Mouse (Mus musculus): ENCODE measurements around the gene Ehbp1l1.

Ehbp1l1 gene

DNA sequence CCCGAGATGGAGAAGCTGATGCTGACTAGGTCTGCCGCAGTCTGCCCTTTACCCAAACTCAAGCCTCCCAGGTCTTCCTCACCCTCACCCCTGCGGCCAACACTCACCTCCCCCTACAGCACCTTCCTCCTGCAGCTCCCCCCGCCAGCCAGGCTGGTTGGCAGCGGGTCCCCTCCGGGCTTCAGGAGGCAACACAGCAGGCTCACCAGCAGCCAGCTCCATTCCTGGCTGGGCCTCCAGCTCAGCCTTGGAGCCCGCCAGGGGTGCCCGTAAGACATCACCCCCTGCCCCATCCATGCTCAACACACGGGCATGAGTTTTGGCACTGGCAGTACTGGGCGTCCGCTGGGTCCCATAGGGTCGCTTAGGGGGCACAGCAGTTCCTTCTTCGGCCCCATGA lies 41.1 kb downstream of the Ehbp1l1 start:
- no peak for ATAC-seq (ENCODE audit: insufficient number of reproducible peaks, low FRiP score, low TSS enrichment)

DNA sequence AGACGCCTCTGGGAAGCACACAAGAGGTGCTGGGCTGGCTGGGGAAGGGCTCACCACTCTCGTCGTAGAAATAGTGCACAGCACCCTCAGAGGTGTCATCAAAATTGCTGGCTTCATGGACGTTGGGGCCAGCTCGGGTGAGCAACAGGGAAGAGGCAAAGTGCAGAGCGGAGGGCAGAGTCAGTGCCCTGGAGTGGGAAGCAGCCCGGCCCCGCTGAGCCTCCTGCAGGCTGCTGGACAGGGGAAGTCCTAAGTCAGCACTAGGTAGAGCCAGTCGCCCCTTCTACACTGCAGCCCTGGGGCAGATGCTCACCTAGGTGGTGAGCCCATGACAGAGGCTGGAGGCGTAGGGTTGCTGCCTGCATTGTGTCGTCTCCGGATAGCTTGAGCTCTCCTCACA lies 41.9 kb downstream of the Ehbp1l1 start:
- ATAC-seq (ENCODE audit: insufficient number of reproducible peaks, low FRiP score, low TSS enrichment): no peak

DNA sequence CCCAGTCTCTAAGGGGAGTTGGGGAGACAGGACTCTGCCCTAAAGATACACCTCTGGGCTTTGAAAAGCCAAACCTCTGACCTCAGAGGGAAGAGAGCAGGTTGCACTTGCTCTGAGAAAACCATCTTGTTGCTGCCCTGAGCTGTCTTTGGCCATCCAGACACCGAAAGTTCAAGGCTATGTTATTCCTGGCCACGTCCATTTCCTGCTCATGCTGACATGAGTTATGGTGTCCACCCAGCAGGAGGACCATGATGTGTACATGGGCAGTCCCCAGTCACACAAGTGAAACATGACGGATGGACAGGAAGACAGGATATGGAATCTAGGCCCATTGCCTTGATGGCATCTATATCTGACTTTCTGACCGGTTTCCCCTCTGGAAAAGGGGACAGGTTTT lies 45.7 kb downstream of the Ehbp1l1 start:
- no peak for ATAC-seq (ENCODE audit: insufficient number of reproducible peaks, low FRiP score, low TSS enrichment)

DNA sequence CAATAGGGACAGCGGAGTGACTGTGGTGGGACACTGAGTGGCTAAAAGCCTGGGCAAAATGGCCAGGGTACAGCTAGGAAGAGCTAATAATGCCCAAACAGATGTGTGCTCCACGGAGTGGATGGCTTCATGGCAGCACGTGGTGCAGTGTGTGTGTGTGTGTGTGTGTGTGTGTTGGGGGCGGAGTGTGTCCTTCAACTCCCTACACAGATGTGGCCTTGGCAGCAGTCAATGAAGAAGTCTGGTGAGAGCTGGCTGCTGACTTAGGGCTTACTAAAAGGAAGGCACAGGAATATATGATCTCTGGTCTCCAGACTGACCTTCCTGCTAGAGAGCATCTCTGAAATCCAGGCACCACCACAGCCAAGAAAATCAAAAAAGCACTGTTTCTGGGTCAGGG lies 57.7 kb downstream of the Ehbp1l1 start:
- ATAC-seq (ENCODE audit: insufficient number of reproducible peaks, low FRiP score, low TSS enrichment): no peak

DNA sequence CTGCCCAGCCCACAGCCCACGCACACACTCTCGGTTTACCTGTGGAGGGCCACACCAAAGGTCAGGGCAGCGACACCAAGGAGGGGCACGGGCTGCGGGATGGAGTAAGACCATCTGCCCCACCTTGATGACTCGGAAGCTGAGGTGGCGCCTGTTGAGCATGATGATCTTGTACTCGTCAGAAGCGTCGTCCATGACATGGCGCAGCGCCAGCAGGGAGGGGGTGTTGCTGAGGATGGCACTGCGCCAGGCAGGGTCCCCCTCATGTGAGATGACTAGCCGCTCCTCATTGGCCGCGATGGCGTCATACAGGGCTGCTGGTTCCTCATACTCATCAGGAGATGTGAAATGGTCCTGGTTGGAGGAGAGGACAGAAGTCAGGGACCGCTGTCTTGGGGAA lies 59.7 kb downstream of the Ehbp1l1 start:
- no peak for ATAC-seq (ENCODE audit: insufficient number of reproducible peaks, low FRiP score, low TSS enrichment)

DNA sequence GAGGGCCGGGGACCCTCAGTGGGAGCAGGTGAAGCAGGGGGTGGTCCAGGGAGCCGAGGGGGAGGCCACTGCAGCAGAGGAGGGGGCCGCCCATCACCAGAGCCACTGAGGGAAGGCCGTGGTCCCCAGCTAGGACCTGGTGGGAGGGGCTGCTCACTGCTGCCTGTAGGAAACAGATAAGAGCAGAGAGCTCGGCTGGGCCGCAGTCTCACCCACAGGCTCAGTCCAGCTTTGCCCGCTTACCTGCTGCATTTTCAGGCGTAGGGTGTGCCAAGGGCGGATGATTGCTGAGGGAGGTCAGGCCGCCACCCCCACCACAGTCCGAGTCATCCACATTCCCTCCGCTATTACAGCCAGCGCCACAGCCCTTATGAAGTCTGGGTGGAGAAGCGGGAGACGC lies 60.7 kb downstream of the Ehbp1l1 start:
- no peak for ATAC-seq (ENCODE audit: insufficient number of reproducible peaks, low FRiP score, low TSS enrichment)

DNA sequence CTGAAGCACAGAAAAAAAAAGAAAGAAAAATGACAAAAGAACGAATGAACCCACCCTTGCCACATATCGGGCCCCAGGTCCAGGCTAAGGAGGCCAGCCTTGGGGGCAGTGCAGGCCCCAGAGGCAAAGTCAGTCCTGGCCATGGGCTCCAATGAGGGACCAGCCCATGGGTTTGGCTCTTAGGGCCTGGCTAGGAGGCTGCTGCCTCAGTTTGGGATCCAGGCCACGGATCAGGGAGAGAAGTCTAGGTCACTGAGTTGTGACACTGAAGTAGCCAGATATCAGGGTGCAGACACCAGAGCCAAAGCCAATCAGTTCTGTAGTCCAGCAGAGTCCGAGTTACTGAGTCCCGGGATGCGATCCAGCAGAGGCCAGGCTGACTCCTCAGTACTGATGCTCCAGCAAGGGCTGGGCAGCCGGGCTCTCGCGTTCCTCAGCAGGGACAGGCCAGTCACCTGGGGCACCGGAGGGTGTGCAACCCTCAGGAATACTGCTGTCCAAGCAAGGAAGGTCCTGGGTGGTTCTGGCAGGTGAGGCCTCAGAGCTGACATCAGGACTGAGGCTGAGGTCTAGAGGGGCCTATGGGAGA lies 61.4 kb downstream of the Ehbp1l1 start:
- ATAC-seq (ENCODE audit: insufficient number of reproducible peaks, low FRiP score, low TSS enrichment): no peak

DNA sequence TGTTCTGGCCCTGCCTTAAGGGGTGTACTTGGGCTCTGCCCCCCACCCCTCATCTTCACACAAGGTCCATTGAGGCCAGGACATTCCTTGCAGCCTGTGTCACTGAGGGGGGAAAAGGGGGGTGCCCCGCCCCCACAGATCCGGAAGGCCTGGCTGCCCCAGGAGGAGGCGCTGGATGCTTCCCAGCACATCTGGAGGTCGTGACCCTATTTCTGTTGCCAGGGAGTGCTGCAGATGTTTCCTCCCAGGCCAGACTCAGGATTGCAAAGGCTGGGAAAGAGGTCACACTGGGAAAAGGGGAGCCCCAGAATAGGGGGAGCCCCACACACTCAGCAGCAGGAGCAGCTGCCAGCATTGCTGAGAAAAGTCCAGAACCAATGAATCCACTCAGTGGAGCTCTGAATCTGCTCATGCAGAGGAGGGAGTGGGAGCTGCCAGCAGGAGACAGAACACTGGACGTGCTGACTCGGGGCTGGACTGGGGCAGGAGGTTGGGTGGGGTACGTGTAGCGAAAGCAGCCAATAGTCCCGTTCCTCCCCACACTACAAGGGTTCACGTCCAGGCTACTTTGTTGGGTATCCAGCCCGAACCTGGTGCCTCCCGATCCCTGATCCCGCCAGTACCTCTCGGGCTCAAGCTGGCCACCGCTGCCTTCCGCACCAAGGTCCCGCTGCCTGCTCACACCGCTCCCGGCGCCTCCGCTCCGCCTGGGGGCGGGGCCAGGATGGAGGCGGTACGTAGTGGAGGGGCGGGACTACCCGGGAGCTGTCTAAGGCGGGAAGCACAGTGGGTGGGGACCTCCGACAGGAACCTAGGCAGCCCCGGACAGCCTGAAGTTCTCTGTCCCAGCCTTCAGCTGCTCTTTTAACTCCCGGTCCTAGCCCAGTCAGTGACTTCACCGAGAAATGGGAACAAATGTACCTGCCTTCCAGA lies 62.9 kb downstream of the Ehbp1l1 start, which contains the start of gene Sipa1:
TSS of gene Sipa1 (minus strand) at position 727 of the 933 bp plus-strand sequence.
- ATAC-seq (ENCODE audit: insufficient number of reproducible peaks, low FRiP score, low TSS enrichment): 0 out of 2 replicates have a peak, but pooled peaks have one; percentile 42

DNA sequence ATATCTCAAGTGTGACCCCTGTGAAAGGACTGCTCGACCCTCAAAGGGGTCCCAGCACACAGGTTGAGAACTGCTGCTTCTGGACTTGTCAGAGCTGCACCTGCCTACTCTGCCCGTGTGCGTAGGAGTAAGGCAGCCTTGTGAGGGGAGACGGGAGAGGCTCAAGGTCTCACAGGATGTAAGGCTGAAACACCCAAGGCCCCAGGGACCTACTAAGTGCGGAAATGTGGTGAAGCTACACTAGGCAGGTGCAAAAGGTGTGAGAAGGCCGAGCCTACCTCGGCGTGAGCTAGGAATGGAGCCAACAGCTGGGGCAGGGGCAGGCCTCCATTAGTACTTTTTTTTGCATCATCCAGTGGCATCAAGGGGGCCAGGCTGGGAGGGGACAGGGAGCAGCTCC lies 63.8 kb downstream of the Ehbp1l1 start:
- ATAC-seq (ENCODE audit: insufficient number of reproducible peaks, low FRiP score, low TSS enrichment): no peak

DNA sequence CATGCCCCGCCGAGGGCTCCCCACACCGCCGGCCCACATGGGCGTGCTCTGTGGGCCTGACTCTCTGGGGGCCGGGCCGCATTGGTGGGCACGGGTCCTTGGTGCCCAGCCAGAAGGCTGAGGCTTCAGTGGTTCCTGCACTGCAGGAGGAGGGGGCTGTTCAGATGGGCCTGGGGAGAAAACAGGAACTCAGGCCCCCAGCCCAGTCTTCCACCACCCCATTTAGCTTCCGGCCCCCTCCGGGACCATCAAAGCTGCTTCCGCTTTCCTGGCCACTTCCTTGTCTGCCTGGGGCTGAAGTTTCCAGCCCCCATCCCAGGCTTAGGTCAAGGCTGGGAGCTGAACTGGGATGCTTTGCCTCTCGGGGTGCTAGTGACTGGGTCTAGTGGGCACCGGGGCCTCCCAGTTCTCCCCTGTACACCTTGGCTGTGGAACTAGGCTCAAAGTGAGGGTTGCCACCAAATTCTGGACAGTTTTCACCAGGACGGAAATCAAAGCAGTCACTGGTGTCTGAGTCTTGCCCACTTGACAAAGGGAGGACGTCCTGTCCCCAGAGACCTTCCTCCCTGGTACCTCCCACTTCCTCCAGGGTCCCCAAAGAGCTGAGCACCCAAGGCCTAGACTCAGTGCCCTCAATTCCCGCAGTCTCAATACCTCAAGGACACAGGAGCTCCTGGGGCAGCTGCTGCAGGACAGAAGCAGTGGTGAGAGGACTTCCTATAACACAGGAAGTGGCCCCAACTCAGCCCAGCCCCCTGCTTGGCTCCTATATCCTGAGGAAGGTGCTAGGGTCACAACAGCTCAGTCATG lies 65.0 kb downstream of the Ehbp1l1 start:
- ATAC-seq (ENCODE audit: insufficient number of reproducible peaks, low FRiP score, low TSS enrichment): no peak

Data from cerebellum, adult (tissue).